Mouse (Mus musculus) lung, embryonic 14.5 days (tissue): ENCODE data around the gene Mettl23. TPM values are rescaled to one million over a fixed set of nuclear protein-coding genes. Genes with fewer than 3 reads are reported as not detected.

ENCODE experiments used
- ATAC-seq: fragments of 200-750 bp; cut with Nextera tagmentation; 2 replicates; pipeline ENCODE4 v1.8.0; 2017; ENCODE audit warnings: mild to moderate bottlenecking, moderate TSS enrichment, moderate library complexity; ENCODE audit not compliant: insufficient read depth
- DNase-seq: peaks from one replicate; pipeline ENCODE4 v3.0.0-alpha.2; 2015
- H3K27ac ChIP-seq: fragments of 300-500 bp; sonication (generic); 2 replicates; pipeline ENCODE4 v1.5.1; 2014; ENCODE audit warnings: low read depth, mild to moderate bottlenecking, moderate library complexity
- H3K27me3 ChIP-seq: fragments of 300-500 bp; sonication (generic); 2 replicates; pipeline ENCODE4 v1.6.1; 2014; ENCODE audit warnings: low read length, control low read depth; ENCODE audit not compliant: insufficient read depth
- H3K36me3 ChIP-seq: fragments of 300-500 bp; sonication (generic); 2 replicates; pipeline ENCODE4 v1.6.1; 2014; ENCODE audit warnings: control low read depth; ENCODE audit not compliant: insufficient read depth
- H3K4me1 ChIP-seq: fragments of 300-500 bp; sonication (generic); 2 replicates; pipeline ENCODE4 v1.6.1; 2014; ENCODE audit warnings: antibody characterized with exemption, control low read depth; ENCODE audit not compliant: insufficient read depth
- H3K4me2 ChIP-seq: fragments of 300-500 bp; sonication (generic); 2 replicates; pipeline ENCODE4 v1.6.1; 2014; ENCODE audit warnings: mild to moderate bottlenecking
- H3K4me3 ChIP-seq: fragments of 300-500 bp; sonication (generic); 2 replicates; pipeline ENCODE4 v1.5.1; 2014; ENCODE audit warnings: low read depth, low read length
- H3K9ac ChIP-seq: fragments of 300-500 bp; sonication (generic); 2 replicates; pipeline ENCODE4 v1.6.1; 2014
- H3K9me3 ChIP-seq: fragments of 300-500 bp; sonication (generic); 2 replicates; pipeline ENCODE4 v1.6.1; 2016; ENCODE audit warnings: low read depth, low read length, control low read depth
- CTCF ChIP-seq: IDR thresholded peaks from 2 replicates; pipeline ENCODE4 v1.5.1; 2016; ENCODE audit warnings: antibody characterized with exemption, low read depth
- WGBS: fragments of 180-500 bp; shearing (Covaris S2); extraction: QIAGEN DNeasy Blood & Tissue Kit; methylation state at CpG from one replicate; pipeline ENCODE4 v1.1.7; 2014; 5-methylcytosine and 5-hydroxymethylcytosine counted together
- polyA plus RNA-seq: library from polyadenylated mRNA; unstranded; fragments of >200 nt; fragmentation: Nextera tagmentation; extraction: Ambion mirVana; gene quantifications from 2 replicates; pipeline ENCODE4 v1.2.1, GENCODE M21; 2014

Gene Mettl23
- polyA plus RNA-seq, 1 experiment from 2014 or later: 62.2 TPM

DNA sequence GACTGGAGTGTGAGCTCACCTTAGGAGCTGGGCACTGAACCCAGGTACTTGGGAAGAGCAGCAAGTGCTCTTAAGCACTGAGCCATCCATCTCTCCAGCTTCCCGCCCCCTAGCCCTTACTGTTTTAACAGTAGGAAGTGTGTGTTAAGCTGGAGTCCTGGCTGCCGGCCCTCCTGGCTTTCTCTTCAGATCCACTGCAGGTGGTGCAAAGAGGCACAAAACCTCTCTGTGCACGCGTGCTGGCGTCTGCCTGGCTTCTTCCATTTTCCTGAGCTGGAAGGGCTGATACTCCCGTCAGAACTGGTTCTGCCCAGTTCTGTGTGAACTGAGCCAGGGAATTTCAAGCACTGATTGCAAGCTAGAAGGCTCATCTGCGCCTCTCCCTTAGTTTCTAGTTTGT is 37.8 kb downstream of the Mettl23 start:
- no peaks in the 10 kb centered on the region for H3K9me3 ChIP-seq
- TF ChIP-seq CTCF: no peak
- ATAC-seq: no peak
- no peak overlapping the region for H3K9ac ChIP-seq
- peak; percentile 37 for DNase-seq
- no peaks in the 10 kb centered on the region for H3K36me3 ChIP-seq
- H3K27ac ChIP-seq: no peak overlapping the region
- no peaks in the 10 kb centered on the region for H3K4me1 ChIP-seq
- H3K4me3 ChIP-seq: no peak overlapping the region
- no peaks in the 10 kb centered on the region for H3K27me3 ChIP-seq
- no peak overlapping the region for H3K4me2 ChIP-seq
- 47% methylated on average over 7 of the region's 7 CpGs for WGBS

DNA sequence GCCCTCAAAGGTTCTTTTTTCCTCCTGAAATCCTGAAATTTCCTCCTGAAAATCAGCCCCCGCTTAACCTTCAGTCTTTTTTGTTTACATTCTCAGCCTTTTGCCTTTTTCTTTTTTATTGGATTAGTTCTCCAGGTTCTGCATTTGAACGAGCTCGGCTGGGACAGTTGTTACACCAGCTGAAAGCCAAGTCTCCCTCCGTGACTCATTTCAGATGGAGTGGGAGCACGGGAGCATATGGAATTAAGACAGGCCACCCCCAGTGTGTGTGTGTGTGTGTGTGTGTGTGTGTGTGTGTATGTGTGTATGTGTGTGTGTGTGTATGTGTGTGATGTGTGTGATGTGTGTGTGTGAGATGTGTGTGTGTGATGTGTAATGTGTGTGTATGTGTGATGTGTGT is 38.4 kb downstream of the Mettl23 start:
- no peak overlapping the region for H3K27ac ChIP-seq
- no peaks in the 10 kb centered on the region for H3K27me3 ChIP-seq

DNA sequence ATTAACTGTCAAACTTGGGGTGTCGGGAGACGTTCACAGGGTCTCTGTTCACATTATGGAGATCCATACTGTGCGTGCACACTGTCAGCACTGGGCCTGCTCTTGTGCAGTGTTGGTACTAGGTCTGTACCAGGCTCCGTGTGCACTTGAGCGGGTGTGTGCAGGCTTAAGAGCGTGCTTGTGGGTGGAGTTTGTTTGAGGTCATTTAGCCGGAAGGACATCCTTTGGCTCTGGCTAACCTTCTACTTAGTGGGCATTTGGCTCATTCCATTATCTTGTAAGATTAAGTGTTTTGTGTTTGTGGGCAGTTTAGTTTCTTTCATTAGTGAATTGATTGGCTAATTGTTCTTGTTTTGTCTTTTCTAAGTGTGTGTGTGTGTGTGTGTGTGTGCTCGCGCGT is 39.4 kb downstream of the Mettl23 start:
- WGBS: 55% methylated on average over 10 of the region's 10 CpGs
- no peak for ATAC-seq

More for the DNA sequence above, 38.4 kb downstream of the Mettl23 start:
- 49% methylated on average over 5 of the region's 5 CpGs for WGBS
- Histone ChIP-seq H3K4me1 (no peaks in the 10 kb centered on the region), H3K4me2 (no peak overlapping the region), H3K9ac (no peak overlapping the region), H3K36me3 (no peaks in the 10 kb centered on the region), H3K4me3 (no peak overlapping the region), H3K9me3 (no peaks in the 10 kb centered on the region)
- TF ChIP-seq CTCF: no peak
- ATAC-seq (no peak), DNase-seq (no peak)

DNA sequence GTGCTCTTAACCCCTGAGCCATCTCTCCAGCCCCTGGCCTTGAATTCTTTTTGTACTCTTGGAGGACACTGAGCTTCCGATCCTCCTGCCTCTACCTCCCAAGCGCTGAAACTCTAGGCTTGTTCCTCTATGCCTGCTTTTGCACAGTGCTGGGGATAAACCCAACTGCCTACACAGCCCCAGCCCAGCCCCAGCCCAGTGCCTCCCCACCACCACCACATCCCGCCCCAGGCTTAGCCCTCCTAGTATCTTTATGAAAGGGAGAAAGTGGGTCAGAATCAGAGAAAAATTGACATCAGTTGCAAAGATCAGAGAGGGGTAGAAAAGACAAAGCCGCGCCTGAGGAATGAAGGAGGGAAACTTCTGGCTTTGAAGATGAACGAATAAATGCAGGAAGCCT is 41.0 kb downstream of the Mettl23 start:
- no peak for TF ChIP-seq CTCF
- Histone ChIP-seq H3K27ac (no peak overlapping the region), H3K4me1 (no peaks in the 10 kb centered on the region), H3K9me3 (no peaks in the 10 kb centered on the region), H3K4me3 (no peak overlapping the region), H3K27me3 (no peaks in the 10 kb centered on the region), H3K9ac (no peak overlapping the region), H3K36me3 (no peaks in the 10 kb centered on the region), H3K4me2 (no peak overlapping the region)
- WGBS: 83% methylated on average over 6 of the region's 6 CpGs
- no peak for ATAC-seq
- no peak for DNase-seq

More for the DNA sequence above, 39.4 kb downstream of the Mettl23 start:
- Histone ChIP-seq H3K4me3 (no peak overlapping the region), H3K27me3 (no peaks in the 10 kb centered on the region), H3K9me3 (no peaks in the 10 kb centered on the region), H3K27ac (no peak overlapping the region), H3K9ac (no peak overlapping the region), H3K4me2 (no peak overlapping the region), H3K4me1 (no peaks in the 10 kb centered on the region), H3K36me3 (no peaks in the 10 kb centered on the region)
- no peak for DNase-seq
- TF ChIP-seq CTCF: no peak

DNA sequence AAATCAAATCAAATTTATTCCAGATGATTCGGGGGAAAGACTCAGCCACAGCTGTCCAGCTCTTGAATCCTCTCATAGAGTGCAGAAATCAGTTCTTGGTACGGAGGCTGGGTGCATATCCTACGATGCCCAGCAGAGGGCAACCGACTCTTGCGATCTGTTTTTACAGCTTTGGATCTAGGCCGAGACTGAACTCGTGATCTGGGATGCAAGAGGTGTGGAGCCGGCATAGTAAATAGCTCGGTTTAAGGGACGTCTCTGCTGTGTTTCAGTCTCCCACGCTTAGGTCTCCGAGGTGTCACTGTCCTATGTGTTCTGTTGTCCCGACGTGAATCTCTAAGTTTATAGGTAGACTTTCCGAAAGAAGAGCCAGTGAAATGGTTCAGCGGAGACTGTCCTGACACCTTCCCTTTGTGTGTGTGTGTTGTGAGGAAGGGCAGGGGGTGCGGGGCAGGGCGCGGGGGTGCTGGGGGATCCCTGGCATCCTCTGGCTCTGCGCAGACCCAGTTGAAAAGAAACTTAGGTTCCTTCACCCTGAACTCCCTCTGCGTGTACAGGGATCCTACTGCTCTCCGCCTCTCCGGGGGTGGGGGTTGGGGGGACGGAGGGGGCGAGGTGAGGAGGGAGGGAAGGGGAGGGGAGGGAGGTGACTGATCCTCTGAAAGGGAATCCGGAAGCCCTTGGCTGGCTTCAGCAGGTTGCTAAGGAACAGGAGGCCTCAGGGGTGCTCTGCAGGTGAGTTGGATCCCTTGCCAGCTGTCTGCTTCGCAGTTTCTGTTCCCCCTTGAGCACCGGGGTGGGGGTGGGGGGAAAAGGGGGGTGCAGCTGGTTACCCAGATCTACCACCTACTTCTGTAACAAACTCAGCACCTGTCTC is 42.4 kb downstream of the Mettl23 start:
- Histone ChIP-seq H3K9me3 (no peaks in the 10 kb centered on the region), H3K27me3 (no peaks in the 10 kb centered on the region), H3K4me2 (peak overlapping the region; percentile 60), H3K9ac (no peak overlapping the region), H3K36me3 (no peaks in the 10 kb centered on the region), H3K4me3 (peak overlapping the region; percentile 23; the same call in 1 of the 2 replicates), H3K27ac (no peak overlapping the region), H3K4me1 (no peaks in the 10 kb centered on the region)
- ATAC-seq (peak; percentile 59), DNase-seq (peak; percentile 97)
- peak; percentile 93 for TF ChIP-seq CTCF
- 3% methylated on average over 28 of the region's 28 CpGs for WGBS

DNA sequence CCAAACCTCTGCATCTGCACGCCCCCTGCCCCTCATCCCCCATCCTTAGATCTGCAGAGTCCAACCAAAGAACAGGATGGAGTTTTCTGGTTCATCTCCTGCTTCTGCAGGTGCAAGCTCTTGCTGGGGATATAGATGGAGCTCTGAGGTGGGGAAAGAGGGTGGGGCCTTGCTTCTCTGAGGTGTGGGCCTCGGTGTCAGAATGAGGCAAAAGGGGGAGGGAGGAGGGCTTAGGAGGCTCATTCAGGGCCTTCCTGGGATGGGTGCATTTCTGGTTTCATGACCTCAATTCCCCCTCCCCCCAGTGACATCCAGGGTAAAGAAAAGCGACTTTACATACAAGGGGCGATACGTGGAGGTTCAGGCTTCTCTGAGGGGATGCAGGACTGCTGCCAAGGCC is 44.1 kb downstream of the Mettl23 start:
- Histone ChIP-seq H3K27me3 (no peaks in the 10 kb centered on the region), H3K4me3 (no peak overlapping the region), H3K4me2 (no peak overlapping the region), H3K4me1 (no peaks in the 10 kb centered on the region), H3K27ac (no peak overlapping the region), H3K9ac (no peak overlapping the region), H3K36me3 (no peaks in the 10 kb centered on the region), H3K9me3 (no peaks in the 10 kb centered on the region)
- ATAC-seq: no peak
- 53% methylated on average over 5 of the region's 5 CpGs for WGBS
- TF ChIP-seq CTCF: no peak
- no peak for DNase-seq

DNA sequence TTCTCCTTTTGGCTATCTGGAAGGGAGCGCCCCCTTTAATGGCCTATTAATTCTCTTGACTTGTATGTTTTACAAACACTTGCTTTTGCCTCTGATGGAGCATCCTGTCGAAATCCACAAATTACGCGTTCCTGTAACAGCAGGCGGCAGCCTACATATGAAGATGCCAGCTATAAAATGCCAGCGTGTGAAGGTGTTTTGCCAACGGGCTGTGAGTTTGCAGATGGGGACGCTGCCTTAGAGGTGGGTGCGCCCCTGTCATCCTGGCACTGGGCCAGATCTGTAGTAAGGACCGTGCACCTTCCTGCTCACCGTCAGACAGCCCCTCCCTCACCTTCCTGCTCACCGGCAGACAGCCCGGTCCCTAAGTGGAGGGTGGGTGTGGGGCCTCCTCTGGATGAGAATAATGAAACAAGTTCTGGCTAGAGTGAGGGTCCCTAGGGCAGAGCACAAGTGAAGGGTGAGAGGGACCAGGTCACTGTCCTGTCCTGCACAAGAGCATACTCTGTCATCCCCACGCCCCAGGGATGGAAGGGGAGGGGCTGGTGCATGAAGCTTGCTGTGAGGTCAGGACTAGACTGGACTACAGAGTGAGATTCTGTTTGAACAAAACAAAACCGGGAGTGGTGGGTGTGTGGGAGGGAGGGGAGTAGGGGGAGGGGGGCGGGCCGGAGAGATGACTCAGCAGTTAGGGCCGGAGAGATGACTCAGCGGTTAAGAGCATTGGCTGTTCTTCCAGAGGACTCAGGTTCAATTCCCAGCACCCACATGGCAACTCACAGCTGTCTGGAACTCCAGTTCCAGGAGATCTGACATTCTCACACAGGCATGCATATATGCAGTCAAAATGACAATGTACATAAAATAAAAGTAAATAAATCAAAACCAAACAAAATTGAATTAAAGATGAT is 50.7 kb downstream of the Mettl23 start:
- TF ChIP-seq CTCF: no peak
- Histone ChIP-seq H3K4me1 (0 out of 2 replicates have a peak, but pooled peaks cover 2% of the 10 kb centered on the region), H3K36me3 (no peaks in the 10 kb centered on the region), H3K27ac (no peak overlapping the region), H3K9me3 (no peaks in the 10 kb centered on the region), H3K4me3 (no peak overlapping the region), H3K4me2 (no peak overlapping the region), H3K9ac (no peak overlapping the region), H3K27me3 (no peaks in the 10 kb centered on the region)
- peak; percentile 24 for DNase-seq
- 56% methylated on average over 19 of the region's 19 CpGs for WGBS
- no peak; the same call in 1 of the 2 replicates for ATAC-seq
